In genomic region chr9:64402141-64402540, GRCm38 (mm10) we compare ENCODE assay signal across 12 mouse cellular contexts.
"Had no signal": no experiment of that assay in that cellular context is flagged by ENCODE, and none has a peak within 500 bp of the region (broad histone marks: within the 10 kb centered on the region; RNA-seq: fewer than 3 reads in every experiment).

No protein-coding gene starts in this region.

- DNase-seq: liver, embryonic 13.5 days; liver, postnatal 0 days; lung, adult 2 months; lung, postnatal 14 days; lung, postnatal 36 days; right cerebral cortex, adult 18-20 months; right cerebral cortex, postnatal 25 days; right cerebral cortex, postnatal 4 days; spleen, adult 18-20 months; thymus, adult 18-20 months; thymus, postnatal 14 days; thymus, postnatal 36 days had no signal
